Mouse (Mus musculus): ENCODE data around the gene Hpd. TPM values are rescaled to one million over a fixed set of nuclear protein-coding genes. Genes with fewer than 3 reads are reported as not detected.

Hpd gene
- total RNA-seq, 2 experiments from 2014 or later = not detected

GRCm38 (mm10) chr5:123138230-123138911 is 44.2 kb downstream of the Hpd start:
- intact Hi-C loops (cut with DNase I) = no loop called here
- DNase-seq (ENCODE audit: low spot score in 2 of 2) = no peak

- DNase-seq (ENCODE audit: low spot score in 2 of 2) = no peak
- intact Hi-C loops (cut with DNase I) = no loop called here
Measured at GRCm38 (mm10) chr5:123137910-123138229, 44.7 kb downstream of the Hpd start.

GRCm38 (mm10) chr5:123137044-123137909 is 45.2 kb downstream of the Hpd start:
- intact Hi-C loops (cut with DNase I) = no loop called here
- DNase-seq (ENCODE audit: low spot score in 2 of 2) = peak; percentile 69 to 75

DNA sequence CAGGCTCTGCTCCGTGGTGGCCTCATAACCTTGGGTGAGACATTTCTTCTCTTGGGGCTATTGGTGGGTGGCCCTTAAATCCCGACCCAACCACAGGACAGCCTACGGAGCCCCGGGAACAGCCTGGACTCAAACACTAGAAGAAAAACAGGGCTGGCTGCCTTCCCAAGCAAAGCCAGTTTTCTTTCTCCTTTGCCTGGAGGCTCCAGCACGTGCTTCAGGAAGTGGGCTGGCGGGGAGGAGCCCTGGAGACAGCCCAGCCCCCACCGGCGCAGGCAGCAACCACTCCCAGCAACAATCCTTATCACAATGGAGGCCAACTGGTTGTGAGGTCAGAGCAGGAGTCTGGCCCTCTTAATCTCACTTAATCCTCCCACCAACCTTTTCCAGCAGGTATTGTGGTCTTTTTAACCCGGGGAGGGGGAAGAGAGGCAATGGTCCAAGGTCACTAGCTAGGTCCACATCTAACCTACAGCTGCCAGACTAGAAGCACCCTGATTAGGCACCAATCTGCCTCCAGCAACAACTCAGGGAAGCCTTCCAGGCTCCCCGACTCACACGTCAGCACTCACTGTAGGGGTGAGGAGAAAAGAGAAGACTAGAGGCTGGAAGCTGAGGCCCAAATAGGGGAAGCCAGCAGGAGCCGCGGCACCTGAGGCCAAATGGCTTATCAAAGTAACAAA is 46.0 kb downstream of the Hpd start:
- intact Hi-C loops (cut with DNase I) = no loop called here
- peak; percentile 89 for DNase-seq (ENCODE audit: low spot score in 2 of 2)

GRCm38 (mm10) chr5:123135471-123136360 is 46.8 kb downstream of the Hpd start:
- intact Hi-C loops (cut with DNase I) = no loop called here
- peak; percentile 62 to 79 for DNase-seq (ENCODE audit: low spot score in 2 of 2)

- intact Hi-C loops (cut with DNase I) = loop anchor here (5.0 kb wide), 1 partner anchor 68 kb away; the partner anchor contains the start of gene Tmem120b
- no peak for DNase-seq (ENCODE audit: low spot score in 2 of 2)
Measured at GRCm38 (mm10) chr5:123134875-123135382, 47.6 kb downstream of the Hpd start.

GRCm38 (mm10) chr5:123134186-123134874 is 48.2 kb downstream of the Hpd start:
- no peak for DNase-seq (ENCODE audit: low spot score in 2 of 2)

GRCm38 (mm10) chr5:123133784-123134143 is 48.8 kb downstream of the Hpd start:
- DNase-seq (ENCODE audit: low spot score in 2 of 2) = no peak
- intact Hi-C loops (cut with DNase I) = loop anchor here (1.0 to 5.0 kb wide), 3 partner anchors 9 to 66 kb away; partner anchors contain the start of genes Setd1b and Tmem120b

More at GRCm38 (mm10) chr5:123134186-123134874, 48.2 kb downstream of the Hpd start:
- intact Hi-C loops (cut with DNase I) = loop anchor here (5.0 kb wide), 1 partner anchor 67 kb away; the partner anchor contains the start of gene Tmem120b

- intact Hi-C loops (cut with DNase I) = loop anchor here (1.0 to 5.0 kb wide), 3 partner anchors 9 to 66 kb away; partner anchors contain the start of genes Setd1b and Tmem120b
- DNase-seq (ENCODE audit: low spot score in 2 of 2) = peak; percentile 86 to 90
Measured at GRCm38 (mm10) chr5:123133083-123133783, 49.3 kb downstream of the Hpd start.

DNA sequence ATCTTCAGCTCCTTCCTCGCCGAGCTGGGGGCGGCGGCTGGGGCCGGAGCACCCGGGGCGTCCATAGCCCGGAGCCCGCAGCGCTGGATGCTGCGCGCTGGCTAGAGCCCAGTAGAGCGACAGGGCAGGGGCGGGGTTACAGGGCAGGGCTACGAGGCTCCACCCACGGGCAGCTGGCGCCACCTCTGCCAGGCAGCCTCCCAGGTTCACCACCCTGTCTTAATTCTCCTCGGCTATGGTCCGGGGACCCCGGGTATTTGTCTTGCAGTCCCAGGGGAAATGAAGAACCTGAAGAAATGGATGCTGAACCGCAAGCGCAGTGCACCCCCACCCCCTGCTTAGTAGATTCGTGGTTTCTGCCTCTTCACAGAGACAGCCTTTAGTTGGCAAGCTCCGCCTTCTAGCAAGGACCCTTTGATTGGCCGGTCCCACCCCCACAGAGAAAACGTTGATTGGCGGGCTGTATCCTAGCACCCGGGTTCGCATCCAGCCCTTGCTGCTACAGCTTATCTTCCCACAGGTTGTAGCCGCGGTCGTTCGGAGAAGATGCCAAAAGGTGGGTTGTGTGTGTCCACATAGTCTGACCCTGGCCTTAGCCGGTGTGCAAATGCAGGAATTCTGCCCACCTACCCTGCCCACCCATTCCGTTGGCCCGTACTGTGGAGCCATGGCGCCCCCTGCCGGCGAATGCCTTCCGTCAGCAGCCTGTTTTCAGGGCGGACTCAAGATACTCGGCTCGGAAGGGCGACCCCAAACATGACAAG is 50.0 kb downstream of the Hpd start, which contains the start of gene Rhof:
Gene Rhof, minus strand, starts transcription at position 385 of the 764 bp plus-strand sequence.
- DNase-seq (ENCODE audit: low spot score in 2 of 2) = peak; percentile 85 to 87
- intact Hi-C loops (cut with DNase I) = loop anchor here (1.0 to 5.0 kb wide), 3 partner anchors 10 to 65 kb away; partner anchors contain the start of genes Setd1b and Tmem120b

DNA sequence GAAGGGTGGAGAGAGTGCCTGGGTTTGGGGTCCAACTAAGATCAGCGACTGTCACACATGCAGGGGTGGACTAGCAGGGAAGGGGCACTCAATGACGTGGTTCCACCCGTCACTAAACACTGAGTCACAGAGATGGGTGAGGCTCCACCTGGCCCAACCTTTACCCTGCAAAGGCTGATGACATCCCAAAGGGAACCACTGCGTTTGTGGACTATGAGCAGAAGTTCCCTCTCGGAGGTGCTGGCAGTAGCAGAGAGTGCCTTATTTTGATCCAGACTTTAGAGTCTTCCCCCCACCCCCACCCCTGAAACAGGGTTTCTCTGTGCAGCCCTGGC is 51.7 kb downstream of the Hpd start:
- intact Hi-C loops (cut with DNase I) = loop anchor here (5.0 kb wide), 1 partner anchor 63 kb away; the partner anchor contains the start of gene Tmem120b
- DNase-seq (ENCODE audit: low spot score in 2 of 2) = no peak

DNA sequence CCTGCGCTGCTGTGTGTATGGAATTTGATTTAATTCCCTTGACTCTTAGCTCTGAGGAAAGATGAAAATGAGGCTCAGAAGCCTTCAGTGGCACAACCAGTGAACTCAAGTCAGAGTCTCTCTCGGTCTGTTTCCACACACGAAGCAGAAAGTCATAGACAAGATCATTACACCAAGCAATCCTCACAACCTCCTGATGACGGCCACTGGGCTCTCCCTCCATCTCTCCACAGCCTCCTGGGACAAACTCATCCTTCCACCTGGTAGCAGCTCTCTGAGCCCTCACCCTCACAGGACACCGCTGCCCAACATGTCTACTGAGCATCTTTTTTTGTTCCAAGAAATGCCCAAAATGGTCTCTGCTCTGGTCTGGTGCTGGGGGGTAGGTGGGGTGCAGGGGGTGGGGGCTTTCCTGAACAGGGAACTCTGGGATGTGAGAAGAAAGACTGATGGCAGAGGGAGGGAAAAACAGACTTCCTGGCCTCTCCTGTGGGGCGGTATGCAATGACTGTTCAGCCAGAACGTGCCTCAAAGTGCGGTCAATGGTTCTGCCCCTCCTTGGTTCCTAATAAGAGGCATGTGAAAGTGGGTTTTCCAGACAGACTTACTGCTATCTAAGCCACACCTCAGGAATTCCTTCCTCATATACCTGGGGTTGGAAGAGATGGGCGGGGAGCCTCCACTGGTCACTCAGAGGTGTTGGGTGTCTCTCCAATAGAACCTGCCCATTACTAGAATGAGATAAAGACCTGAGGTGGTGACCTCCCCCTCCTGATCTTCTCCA is 52.3 kb downstream of the Hpd start:
- intact Hi-C loops (cut with DNase I) = loop anchor here (5.0 kb wide), 1 partner anchor 63 kb away; the partner anchor contains the start of gene Tmem120b
- no peak for DNase-seq (ENCODE audit: low spot score in 2 of 2)

DNA sequence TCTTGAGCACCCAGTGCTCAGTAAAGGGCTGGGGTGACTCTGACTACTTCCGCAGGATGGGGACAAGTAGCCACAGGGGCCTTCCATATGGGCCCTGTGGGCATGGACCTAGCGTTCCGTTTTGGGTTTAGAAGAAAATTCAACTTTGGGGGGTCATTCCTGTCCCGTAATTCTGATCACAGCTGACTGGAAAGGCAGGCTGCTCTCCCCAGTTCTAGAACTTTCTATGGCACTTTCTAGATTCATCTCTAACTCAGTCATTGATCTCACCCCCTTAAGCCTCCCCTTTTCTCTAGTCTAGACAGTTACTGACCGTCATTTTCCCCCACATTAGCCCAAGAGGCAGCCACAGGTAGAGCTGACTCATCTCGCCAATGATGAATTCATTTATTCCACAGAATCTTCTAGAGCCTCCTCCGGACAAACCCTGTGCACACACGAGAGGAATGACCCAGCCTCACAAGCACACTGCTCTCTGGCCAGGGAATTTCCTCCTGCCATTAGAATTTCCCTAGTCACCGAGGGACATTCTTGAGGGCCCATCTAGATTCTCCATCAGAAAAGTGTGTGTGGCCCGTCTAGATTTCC is 53.3 kb downstream of the Hpd start:
- DNase-seq (ENCODE audit: low spot score in 2 of 2) = no peak
- intact Hi-C loops (cut with DNase I) = no loop called here

DNA sequence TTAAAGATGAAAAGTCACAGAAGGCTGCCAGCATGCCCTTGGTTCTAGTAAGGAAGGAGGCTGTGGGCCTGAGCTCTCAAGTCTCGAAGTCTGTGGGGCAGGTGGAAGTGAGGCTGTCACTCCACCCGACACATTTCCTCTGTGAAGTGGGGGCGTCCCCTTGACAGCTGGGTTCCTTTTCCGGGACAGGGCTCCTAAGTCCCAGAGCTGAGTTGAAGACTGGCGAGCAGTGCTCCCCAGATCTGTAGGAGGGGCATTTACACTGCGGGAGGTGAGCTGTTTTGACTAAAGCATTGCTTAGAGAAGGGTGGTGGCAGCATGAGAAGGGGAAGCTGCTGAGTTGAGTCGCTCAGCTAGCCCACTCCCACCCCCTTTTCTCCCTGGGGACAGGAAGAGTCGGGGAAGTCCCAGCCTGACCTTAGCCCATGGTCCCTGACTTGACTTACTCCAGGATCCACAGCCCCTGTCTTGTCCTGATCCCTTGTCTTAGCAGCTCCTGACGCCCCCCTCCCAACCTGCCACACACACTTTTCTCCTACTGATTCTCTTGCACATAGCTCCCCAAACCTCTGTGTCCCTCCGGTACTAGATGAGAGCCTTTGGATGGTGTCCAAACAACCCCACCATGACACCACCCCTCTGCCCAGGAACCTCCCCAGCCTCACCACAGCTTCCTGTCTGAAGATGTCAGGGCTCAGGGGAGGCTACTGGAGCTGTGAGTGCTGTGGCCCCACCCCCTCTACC is 53.9 kb downstream of the Hpd start:
- no peak for DNase-seq (ENCODE audit: low spot score in 2 of 2)
- intact Hi-C loops (cut with DNase I) = no loop called here

- intact Hi-C loops (cut with DNase I) = no loop called here
- no peak for DNase-seq (ENCODE audit: low spot score in 2 of 2)
Measured at GRCm38 (mm10) chr5:123127031-123127430, 55.5 kb downstream of the Hpd start.

All from left cerebral cortex, postnatal 36 days (tissue).